Mouse (Mus musculus): ENCODE results near the gene Limch1.

Gene Limch1

DNA sequence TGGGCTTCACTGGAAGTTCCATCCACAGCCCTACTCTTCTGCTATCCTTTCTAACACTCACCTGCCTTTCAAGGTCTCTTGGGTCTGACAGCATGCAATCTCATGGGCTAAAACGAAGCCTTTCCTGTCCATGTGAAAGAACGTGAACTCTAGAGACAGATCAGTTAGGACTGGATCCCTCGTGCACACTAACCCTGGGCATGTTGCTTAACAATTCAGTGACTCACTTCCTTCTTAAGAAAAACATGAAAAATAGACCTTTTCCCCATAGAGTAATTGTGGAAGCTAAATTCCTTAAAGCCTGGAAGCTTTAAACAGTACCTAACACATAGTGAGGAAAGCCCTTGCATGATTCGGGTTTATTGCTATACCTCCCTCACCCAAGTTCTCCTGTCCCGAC, 345.2 kb downstream of the Limch1 start:
- no peak for DNase-seq

DNA sequence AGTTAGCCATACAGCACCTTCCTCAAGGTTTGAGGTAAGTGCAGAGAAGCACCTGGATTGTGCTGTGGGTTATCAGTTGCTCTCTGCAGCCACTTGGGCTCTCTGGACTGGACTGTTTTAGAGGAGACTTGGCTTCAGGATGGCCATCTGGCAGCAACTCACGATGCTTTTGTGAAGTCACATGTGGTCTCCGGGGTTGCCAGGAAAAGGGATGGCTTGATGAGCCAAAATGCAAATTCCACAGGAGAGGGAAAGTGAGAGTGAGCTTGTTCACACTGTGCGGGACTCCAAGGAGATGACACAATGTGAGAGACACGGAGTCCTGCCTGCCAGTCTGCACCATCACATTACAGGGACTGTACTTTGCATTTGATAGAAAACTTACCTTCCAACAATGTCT, 346.1 kb downstream of the Limch1 start:
- DNase-seq = no peak

DNA sequence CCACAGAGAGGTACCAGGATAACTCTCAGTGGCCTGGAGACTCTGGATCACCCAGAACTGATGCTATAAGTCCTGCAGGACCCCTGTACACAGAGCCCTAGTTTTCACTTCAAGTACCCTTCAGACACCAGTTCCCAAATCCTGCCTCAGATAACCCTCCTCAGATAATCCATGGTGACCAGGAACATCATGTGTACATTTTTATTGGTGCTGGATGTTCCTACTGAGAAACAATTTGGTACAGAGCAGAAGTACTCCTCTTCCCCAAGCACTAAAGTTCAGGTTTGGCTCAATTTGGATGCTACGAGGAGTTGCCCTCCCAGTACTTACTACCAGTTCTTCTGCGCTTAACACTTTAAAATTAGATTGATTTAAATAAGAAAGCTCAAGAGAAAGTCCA, 348.4 kb downstream of the Limch1 start:
- DNase-seq = no peak

DNA sequence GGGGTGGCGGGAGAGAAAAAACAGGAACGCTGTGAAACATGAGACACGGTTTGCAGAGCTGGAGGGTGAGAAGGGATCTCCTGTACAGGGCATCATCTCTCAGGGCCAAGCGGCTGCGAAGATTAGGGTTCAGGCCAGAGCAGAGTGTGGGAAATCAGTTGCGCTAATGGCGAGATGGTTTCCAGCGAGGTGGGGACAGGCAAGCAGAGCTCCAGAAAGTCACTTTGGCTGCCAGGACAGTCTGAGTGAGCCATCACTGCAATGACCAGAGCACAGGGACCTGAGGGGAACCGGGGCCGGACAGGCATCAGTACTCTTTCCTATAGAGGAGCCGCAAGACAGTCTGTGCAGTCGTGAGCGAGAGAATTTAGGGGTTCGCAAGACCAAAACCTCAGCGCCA, 349.5 kb downstream of the Limch1 start:
- no peak for DNase-seq

DNA sequence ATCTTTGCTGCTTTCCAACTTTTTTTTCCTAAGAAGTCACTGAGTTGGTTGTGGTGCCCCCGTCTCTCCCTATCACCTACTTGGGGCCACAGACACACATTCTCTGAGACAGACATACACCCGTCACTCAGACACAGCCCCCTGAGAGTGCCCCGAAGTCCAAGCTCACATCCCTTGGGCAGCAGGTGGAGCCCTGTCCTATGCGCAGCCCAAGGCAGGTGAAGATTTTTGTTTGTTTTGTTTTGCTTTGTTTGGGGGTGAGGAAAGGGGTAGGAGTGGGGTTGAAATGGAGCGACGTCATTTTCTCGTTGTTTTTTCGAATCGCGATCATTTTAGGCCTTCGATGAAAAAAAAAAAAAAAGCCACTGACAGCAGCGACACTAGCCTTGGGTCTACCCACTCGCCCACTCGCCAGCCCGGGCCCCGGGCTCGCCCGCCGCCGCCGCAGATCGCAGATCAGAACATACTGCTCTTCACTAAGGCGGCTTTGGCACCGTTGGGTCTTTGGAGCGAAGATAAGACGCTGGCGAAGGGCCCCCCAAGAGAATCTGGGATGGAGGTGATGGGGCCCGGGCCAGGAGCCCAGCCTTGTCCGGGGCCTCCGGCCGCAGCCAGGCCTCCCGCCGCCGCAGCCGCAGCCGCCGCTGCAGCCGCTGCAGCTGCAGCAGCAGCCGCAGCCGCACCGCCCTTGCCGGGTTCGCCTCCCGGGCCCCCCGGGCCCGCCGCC, 350.2 kb downstream of the Limch1 start:
- DNase-seq = no peak

DNA sequence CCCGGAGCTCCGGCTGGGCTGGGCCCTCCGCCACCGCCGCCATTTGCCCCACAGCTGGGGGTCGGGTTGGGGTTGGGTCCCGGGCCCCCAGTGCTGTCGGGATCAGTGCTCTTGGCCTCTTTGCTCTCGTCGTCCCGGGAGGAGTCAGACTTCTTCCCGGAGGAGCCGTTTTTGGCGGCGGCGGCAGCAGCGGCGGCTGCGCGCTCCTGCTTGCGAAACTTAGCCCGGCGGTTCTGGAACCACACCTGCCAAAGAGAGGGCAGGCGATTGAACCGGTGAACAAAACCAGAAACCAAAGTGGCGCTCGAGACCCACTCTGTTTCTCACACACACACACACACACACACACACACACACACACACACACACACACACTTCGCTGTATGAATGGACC, 350.7 kb downstream of the Limch1 start:
- DNase-seq = no peak

DNA sequence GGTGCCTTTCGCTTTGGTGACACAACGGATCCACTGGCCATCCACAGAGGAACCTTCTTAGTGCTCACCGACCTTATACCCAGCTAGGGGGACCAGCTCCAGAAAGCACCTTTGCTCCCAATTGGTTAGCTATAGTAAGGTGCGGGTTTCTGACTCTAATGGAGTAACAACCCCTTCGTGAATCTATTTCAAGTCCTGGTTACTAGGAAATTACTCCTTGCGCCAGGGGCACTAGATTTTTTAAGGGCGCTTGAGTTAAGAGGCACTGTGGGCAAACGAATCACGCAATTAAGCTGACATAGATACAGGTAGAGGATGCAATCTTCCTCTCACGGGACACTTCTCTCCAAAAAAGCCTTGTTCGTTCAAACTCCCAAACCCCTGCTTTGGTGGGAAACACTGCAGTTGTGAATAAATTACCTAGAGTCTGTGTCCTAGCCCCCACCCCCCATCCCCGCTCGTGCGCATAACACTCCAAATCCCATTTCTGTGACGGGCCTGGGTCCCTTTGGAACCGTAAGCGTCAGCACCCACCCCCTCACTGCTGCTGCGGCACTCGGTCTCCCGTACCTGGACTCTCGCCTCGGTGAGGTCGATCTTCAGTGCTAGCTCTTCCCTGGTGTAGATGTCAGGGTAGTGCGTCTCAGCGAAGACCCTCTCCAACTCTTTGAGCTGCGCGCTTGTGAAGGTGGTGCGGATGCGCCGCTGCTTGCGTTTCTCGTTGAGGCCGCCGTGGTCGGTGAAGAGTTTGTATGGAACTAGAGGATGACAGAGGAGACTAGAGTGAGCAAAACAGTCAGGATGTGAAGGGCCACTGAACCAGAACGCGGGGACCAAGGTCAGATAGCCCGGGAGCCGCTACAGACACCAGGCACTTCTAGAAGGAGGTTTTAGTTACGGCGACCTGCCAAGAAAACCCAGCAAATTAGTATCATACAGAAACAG, 351.8 kb downstream of the Limch1 start:
- DNase-seq = no peak

DNA sequence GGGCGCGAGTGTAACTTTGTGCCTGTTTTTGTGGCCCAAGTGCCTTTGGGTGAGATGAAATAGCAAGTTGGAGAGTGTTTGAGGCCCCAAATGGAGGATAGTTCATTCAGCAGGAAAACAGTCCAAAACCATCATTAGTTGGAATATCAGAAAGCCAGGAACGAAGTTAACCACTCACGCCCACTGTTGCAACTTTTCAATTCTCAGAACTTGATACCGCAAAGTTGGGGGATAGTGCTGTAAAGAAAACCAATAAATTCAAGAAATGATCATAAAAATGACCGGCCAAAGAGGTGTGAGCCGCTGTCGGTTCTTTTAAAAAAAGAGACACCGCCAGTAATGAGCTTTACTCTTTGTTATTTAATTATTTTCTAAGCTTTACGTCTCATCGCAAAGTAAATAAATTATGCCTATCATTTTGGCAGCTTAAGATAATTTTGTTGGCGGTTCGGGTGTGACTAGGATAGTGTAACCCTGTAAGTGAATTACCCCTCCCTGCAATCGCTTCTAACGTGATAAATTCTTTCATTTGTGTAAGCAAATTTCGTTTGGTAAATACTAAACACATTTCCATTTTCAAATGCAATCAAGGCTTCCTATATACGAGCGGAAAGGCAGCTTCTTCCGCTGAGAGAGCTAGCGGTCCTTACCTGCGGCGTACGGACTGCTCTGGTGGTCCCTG, 352.6 kb downstream of the Limch1 start:
- DNase-seq = no peak

DNA sequence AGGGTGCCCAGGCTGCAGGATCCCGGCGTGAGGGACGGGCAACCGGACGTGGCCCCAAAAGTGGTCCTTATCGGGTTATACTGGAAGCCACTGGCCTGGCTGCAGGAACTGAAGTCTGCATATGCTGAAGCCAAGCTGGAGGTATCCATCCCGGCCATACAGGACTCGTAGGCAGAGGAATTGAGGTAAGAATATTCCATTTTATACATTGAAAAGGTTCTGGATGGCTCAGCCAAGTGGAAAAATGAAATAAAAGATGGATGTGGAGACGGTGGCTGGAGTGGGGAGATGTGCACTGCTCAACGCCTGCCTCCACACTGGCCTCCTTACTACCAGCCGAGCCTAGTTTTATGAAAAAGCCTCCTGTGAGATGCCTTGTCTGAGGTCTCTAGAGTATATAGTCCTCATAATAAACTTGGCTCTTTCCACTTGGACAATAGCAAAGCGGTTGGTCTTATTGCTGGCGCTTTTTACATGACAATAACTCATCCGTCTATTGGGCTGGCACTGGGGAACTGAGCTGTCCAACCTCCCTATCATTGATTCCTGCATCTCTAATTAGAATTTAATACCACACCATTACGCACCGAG, 353.2 kb downstream of the Limch1 start, which contains the start of gene Phox2b:
Gene Phox2b (minus strand): TSS at position 569 of the 591 bp plus-strand sequence.
- DNase-seq = no peak

DNA sequence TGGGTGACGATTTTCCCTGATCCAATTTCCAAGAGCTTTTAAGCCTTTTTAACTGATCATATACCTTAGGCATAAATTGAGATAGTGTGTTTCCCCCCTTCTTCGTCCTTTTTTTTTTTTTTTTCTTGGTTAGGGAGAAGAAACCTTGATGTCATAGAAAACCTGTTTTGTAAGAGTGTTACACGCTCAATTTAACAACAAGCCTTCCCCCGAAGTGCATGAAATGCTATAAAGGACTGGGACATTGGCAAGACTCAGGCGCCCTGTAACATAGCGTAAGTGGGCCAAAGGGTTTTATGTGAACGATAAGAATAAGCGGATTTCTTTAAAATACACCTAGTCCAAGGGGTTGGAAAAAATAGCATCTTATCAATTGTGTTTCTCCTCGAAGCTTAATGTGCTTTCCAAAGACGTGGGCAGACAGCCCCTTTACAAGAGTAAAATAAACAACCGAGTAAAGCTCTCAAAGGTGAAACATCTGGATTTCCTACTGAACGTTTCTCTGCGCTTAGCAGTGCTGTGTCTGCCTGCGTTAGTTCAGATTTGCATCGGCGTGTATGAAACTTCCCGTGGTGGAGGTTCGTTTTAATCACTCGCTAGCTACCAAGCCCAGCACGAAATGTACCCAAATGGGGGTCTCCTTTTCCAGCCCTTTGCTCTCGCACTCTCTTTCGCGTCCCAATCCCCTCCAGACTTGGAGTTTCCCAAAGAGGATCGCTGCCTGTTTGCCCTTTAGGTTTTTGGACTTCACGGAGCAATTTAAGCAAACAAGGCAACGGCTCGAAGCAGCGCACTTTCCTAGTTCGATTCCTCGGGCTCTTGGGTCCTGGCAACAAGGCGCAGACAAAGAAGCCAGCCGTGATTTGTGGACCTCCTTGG, 354.0 kb downstream of the Limch1 start:
- DNase-seq = no peak

DNA sequence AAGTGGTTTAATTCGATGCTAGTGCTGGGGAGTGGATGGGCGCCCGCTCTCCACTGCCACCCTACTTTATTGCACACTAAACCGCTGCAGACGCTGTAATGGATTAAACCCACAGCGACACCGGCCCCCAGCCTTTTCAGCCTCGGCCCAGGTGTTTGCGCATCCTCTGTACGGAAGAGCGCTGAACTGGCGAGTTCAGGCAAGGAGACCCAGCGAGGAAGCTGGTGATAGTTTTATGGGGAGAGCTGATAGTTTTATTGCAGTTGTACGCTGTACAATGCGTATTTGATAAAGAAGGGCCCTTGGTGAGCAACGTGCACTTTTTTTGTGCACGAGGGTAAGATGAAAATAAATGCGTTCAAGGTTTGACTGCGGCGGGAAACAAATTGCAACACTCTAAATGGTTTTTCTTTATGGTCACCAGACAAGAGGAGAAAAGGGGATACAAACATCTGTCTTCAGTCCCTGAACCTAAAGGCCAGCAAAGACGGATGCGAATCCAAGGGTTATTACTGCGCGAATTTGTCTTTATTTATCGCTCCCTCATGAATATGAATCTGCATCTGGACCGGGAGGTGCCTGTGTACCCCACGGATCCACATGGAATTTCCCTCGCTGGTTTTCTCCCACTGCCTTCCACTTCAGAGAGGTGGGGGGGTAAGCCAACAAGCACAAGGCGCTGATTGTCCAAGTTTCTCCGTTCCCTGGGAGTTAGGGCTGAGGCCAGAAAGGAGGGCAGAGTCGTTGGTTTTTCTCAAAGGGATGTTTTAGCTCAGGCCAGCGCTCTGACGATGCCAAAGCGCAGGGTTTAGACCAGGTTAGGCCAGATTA, 355.2 kb downstream of the Limch1 start:
- DNase-seq = no peak

DNA sequence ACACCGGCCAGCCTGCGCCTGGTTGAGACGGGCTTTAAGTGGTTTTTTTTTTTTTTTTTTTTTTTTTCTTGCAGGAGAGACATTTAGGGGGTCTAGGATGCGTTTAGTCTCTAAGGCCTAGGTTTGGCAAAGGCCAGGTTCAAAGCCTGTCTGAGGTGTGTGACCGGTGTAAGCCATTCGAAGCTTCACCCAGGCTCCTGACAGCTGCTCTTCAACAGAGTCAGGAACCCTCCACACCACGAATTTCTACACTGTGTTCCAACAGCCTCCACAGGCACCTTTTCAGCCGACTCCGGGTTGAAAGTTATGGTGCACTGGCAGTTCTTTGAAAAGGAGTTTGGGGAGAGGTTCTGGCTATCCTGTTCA, 355.8 kb downstream of the Limch1 start:
- DNase-seq = no peak

DNA sequence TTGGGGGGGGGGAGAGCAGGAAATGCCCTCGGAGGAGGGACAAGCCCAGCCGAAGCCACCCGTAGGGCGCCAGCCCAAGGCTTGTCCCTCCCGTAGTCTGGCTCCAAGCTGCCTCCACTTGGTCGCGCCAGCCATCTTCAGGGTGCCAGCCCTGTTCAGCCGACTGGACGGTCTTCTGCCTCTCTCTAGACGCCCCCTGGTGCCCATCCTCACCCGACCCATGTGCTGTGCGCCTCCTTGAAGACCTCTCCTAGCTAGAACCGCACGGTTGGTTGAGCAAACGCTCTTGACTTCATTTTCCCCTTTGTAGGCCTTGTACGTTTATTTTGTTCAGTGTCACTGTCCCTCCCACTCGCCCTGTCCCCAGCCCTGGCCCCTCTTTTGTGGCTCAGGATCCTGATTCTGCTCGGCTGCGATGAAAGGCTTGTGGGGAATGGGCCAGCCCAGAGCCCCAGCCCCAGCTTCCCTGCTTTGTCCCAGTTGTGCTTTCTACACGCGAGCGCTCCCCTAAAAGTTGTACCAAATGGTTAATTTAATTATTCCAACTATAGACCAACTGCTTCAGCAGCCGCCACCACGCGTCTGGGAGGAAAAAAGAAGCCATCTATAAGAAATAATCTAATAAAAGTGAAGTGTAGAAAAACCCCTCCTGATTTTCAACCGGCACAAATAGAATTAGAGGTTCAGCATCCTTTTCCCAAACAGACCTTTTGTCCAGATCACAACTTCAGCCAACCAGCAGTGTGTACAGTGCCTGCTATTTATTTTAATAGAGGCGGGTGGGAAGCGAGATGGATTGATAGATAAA, 356.4 kb downstream of the Limch1 start:
- DNase-seq = no peak

DNA sequence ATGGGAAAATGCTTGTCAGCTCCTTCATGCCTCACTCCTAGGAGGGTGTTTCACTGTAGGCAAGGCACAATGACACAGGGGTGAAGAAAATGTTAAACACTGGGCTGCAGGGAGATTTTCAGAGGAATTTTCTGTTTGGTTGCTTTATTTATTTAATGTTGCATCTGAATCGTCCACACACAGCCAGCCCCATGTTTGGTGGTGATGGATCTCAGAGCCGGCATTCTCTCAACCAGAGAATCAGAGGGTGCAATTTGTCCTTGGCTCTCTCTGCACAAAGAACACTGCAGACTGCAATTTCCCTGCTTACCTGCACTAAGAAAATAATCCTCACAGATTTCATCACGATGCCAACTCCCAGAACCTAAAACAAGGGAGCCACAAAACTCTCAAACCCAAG, 357.4 kb downstream of the Limch1 start:
- no peak for DNase-seq

DNA sequence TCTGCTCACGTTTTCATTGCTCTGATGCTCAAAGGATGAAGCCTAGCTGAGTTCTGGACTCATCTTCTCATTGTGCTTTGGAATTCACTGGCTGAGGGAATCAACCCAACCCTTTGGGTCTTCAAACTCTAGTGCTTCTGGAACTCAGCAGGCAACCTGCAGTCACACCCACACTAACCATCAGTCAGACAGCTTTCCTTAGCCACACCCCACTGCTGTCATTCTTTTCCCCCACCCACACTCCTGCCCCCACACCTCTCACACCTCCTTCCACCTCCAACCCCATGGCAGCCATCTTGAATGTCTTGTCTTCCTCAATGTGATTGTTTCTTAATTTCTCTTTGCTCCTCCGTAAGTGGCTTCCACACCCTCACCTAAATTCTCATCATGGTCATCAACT, 360.6 kb downstream of the Limch1 start:
- no peak for DNase-seq
